Mouse (Mus musculus): ENCODE data around the gene Nsd1. TPM values are rescaled to one million over a fixed set of nuclear protein-coding genes. Genes with fewer than 3 reads are reported as not detected.

Nsd1 gene
- polyA plus RNA-seq (2012; rRNA removed), result 10.7 and 13.2 TPM in 2 replicates

GRCm38 (mm10) chr13:55209649-55210192 is at the start of gene Nsd1:
Gene Nsd1 (plus strand): TSS chr13:55209782.

GRCm38 (mm10) chr13:55319931-55320533 is 110.5 kb downstream of the Nsd1 start, which contains the start of gene Prelid1:
Gene Prelid1 (plus strand): TSS chr13:55320500.

GRCm38 (mm10) chr13:55321434-55322129 is 112.0 kb downstream of the Nsd1 start, which contains the start of gene Rab24:
Gene Rab24 (minus strand): TSS chr13:55321946.

GRCm38 (mm10) chr13:55329683-55330566 is 120.3 kb downstream of the Nsd1 start, which contains the start of gene Mxd3:
Gene Mxd3 (minus strand): TSS chr13:55329823.

GRCm38 (mm10) chr13:55362453-55363060 is 153.0 kb downstream of the Nsd1 start, which contains the start of gene Lman2:
Gene Lman2 (minus strand): TSS chr13:55362783.

Other genes with a start within 250 kb of the Nsd1 start
- gene Hk3, start 188.4 kb upstream of the Nsd1 start, polyA plus RNA-seq (2012; rRNA removed), result 1.9 and 2.2 TPM in 2 replicates
- 1.9 and 2.7 TPM in 2 replicates for gene Uimc1, start 109.5 kb upstream of the Nsd1 start, polyA plus RNA-seq (2012; rRNA removed)
- 9.0 and 10.5 TPM in 2 replicates for gene Zfp346, start 104.5 kb upstream of the Nsd1 start, polyA plus RNA-seq (2012; rRNA removed)
- not detected in 2 replicates for gene Gm17617, start 76.2 kb upstream of the Nsd1 start, polyA plus RNA-seq (2012; rRNA removed)
- gene Fgfr4, start 57.1 kb upstream of the Nsd1 start, polyA plus RNA-seq (2012; rRNA removed), result 22.1 and 31.2 TPM in 2 replicates
- gene Prelid1, start 110.7 kb downstream of the Nsd1 start, polyA plus RNA-seq (2012; rRNA removed), result 566 and 652 TPM in 2 replicates
- 75.2 and 86.3 TPM in 2 replicates for gene Rab24, start 112.2 kb downstream of the Nsd1 start, polyA plus RNA-seq (2012; rRNA removed)
- gene Mxd3, start 120.0 kb downstream of the Nsd1 start, polyA plus RNA-seq (2012; rRNA removed), result 10.4 and 11.5 TPM in 2 replicates
- gene Lman2, start 153.0 kb downstream of the Nsd1 start, polyA plus RNA-seq (2012; rRNA removed), result 99.2 and 117 TPM in 2 replicates
- gene Rgs14, start 159.9 kb downstream of the Nsd1 start, polyA plus RNA-seq (2012; rRNA removed), result 4.9 and 5.9 TPM in 2 replicates
- gene Slc34a1, start 188.4 kb downstream of the Nsd1 start, polyA plus RNA-seq (2012; rRNA removed), result 1.0 and 1.6 TPM in 2 replicates
- not detected in 2 replicates for gene Pfn3, start 205.4 kb downstream of the Nsd1 start, polyA plus RNA-seq (2012; rRNA removed)
- gene F12, start 217.0 kb downstream of the Nsd1 start, polyA plus RNA-seq (2012; rRNA removed), result 0.40 and 0.46 TPM in 2 replicates
- 66.0 and 66.1 TPM in 2 replicates for gene Grk6, start 235.3 kb downstream of the Nsd1 start, polyA plus RNA-seq (2012; rRNA removed)